Mouse (Mus musculus) testis, postnatal 14 days (tissue): ENCODE data around the gene Aurkb.

Source experiments
- DNase-seq: peaks from one replicate; pipeline ENCODE4 v3.0.0; 2021; ENCODE audit warnings: low spot score

Gene Aurkb

GRCm38 (mm10) chr11:69036486-69037230, 8.8 kb upstream of the Aurkb start:
- peak; percentile 79 for DNase-seq

GRCm38 (mm10) chr11:69037231-69038061, 8.0 kb upstream of the Aurkb start:
- peak; percentile 78 for DNase-seq

GRCm38 (mm10) chr11:69038173-69038572, 7.3 kb upstream of the Aurkb start:
- DNase-seq, result no peak

GRCm38 (mm10) chr11:69046395-69046774, 938 bp downstream of the Aurkb start:
- no peak for DNase-seq

DNA sequence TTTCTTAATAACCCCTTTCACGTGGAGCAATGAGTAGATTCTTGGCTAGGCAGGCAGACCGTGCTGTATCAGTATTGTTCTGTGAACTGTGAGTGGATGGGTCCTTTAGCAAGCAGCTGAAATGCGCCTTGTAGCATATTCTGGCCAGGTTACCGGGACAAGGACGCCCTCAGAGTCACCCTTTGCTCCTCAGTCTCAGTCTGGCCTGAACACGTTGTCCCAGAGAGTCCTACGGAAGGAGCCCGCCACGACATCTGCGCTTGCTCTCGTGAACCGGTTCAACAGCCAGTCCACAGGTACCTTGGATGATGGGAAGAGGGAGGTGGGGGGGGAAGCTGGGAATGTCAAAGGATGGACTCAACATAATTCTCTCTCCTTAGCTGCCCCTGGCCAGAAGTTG, 2.1 kb downstream of the Aurkb start:
- DNase-seq, result no peak

- DNase-seq, result no peak
Measured at GRCm38 (mm10) chr11:69048151-69048550, 2.7 kb downstream of the Aurkb start.

- no peak for DNase-seq
Measured at GRCm38 (mm10) chr11:69050748-69051147, 5.3 kb downstream of the Aurkb start.

DNA sequence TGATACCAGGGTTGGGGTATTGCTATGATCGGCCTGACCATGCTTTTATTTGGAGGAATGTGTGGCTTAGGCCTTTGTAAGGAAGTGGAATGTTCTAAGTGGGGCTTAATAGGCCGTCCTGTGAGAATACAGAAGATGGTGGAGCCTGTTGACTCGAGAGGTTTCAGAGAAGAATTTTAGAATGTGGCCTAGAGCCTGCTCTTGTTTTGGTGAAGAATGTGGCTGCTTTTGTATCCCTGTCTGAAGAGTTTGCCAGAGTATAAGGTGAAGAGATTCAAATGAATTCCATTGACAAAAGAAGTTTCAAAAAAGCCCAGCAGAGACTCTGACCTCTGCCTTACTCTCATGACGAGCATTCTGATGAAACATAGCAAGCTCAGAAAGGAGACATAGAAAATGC, 6.3 kb downstream of the Aurkb start:
- DNase-seq, result no peak

DNA sequence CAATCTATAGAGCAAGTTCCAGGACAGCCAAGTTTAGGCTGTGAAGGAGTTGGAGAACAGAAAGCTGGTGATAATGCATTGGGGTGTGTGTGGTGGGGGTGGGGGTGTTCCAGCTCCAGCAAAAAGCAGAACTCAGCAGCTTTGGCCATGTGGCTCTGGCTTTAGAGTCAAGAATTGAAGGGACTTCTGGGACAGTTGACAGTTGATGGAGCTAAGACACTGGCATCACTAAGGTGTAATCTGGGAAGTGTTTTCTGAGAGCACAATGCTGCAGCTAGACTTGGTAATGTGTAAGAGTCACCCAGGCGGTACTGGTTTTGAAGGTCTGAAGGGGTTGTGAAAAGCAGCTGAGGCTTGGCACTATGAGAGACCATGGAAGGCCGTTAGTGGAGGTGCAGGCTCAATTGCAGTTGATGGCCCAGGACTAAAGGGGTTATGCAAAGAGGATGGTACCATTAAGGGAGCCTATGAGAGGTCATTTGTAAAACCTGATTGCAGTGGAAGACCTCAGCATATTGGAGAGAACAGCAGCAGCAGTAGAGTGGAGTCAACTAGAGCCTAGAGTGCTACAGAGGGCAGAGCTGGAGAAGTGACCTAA, 7.5 kb downstream of the Aurkb start:
- no peak for DNase-seq

DNA sequence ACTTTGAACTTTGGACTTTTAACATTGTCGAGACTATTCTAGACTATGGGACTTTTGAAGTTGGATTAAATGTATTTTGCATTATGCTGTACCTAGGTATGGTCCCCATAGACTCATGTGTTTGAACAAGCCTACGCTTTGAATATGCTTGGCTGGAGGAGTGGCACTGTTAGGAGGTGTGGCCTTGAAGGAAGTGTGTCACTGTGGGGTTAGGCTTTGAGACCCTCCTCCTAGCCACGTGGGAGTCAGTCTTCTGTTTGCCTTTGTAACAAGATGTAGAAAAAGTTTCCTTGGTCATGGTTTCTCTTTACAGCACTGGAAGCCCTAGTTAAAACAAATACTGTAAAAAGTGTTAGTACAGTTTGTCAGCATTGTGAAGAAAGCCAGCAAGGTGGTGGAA, 8.4 kb downstream of the Aurkb start:
- DNase-seq, result no peak

DNA sequence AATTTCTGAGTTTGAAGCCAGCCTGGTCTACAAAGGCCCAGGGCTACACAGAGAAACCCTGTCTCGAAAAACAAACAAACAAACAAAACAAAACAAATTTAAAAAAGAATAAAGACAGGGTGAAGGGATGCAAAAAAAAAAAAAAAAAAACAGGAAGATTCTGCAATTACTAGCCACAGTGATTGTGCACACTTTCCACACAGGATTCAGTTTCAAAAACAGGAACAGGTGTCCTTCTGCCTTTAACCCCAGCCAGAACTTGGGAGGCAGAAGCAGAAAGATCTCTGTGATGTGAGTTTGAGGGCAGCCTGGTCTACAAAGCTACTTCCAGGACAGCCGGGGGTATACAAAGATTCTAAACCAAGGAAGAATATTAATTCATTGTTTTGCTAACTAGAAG, 12.8 kb downstream of the Aurkb start:
- no peak for DNase-seq

DNA sequence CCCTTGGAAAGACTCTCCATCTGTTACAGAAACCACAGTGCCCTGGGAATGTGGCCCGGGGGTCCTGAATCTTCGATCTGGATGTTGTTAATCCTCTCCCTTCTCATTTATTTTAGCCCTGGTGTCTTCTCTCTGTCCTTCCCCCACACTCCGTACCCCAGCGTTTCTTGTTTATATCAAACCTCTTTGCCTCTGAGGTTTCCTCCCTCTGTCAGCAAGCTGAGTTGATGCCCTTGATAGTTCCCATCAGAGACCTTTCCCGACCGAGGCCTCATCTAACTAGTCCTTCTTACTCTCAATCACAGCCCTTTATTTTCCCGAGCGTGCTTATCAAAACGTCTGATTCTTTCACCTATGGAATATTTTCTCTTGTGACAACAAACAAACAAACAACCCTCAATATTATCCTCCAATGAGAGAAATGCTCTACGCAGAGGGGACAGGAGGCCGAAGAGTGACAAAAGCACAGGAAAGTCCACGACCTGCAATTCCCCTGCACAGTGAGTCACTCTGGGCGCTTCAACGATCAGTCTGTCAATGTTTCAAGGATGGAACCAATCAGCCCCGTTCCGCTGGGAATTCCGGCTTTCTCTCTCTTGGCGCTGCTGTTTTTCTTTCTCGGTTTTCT, 13.4 kb downstream of the Aurkb start:
- DNase-seq, result no peak

DNA sequence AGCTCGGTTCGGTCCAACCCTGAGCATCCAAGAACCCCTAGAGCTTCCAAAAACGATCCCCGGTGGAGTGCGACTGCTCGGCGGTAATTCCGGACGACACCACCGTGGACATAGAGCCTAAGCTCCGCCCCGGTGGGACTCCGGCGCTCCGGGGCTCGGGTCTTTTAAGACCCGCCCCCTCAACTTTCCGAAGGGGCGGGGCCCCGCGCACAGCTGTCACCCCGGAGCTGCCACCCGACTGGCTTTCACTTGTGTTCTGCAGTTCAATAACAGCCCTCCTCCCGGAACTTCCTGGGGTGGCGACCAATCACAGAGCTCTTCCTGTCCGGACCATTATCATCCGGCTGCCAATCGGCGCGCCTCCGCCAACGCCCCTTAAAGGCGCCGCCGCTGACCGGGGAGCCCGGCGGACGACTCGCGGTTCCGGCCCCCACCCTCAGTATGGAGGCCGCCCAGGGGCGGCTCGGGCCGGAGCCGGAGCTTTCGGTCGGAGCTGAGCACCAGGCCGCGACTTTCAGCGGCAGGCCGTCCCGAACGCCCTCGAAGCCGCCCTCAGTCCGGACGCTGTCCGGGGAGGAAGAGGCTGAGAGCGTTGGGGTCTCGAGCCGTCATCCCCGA, 14.0 kb downstream of the Aurkb start, which contains the start of gene Borcs6:
Borcs6 (plus strand) TSS at position 361 of the 618 bp plus-strand sequence.
- DNase-seq, result peak; percentile 98

GRCm38 (mm10) chr11:69059975-69060411, 14.5 kb downstream of the Aurkb start:
- DNase-seq, result no peak

GRCm38 (mm10) chr11:69060448-69061254, 15.2 kb downstream of the Aurkb start:
- DNase-seq, result peak; percentile 43

- DNase-seq, result no peak
Measured at GRCm38 (mm10) chr11:69061255-69061912, 15.9 kb downstream of the Aurkb start.

- DNase-seq, result peak; percentile 68
Measured at GRCm38 (mm10) chr11:69062194-69062760, 16.8 kb downstream of the Aurkb start.

- DNase-seq, result peak; percentile 89
Measured at GRCm38 (mm10) chr11:69062761-69063224, 17.3 kb downstream of the Aurkb start.

GRCm38 (mm10) chr11:69063413-69064201, 18.2 kb downstream of the Aurkb start:
- DNase-seq, result peak; percentile 62
